Mouse (Mus musculus): ENCODE results near the gene Ank3.

The Ank3 gene

DNA sequence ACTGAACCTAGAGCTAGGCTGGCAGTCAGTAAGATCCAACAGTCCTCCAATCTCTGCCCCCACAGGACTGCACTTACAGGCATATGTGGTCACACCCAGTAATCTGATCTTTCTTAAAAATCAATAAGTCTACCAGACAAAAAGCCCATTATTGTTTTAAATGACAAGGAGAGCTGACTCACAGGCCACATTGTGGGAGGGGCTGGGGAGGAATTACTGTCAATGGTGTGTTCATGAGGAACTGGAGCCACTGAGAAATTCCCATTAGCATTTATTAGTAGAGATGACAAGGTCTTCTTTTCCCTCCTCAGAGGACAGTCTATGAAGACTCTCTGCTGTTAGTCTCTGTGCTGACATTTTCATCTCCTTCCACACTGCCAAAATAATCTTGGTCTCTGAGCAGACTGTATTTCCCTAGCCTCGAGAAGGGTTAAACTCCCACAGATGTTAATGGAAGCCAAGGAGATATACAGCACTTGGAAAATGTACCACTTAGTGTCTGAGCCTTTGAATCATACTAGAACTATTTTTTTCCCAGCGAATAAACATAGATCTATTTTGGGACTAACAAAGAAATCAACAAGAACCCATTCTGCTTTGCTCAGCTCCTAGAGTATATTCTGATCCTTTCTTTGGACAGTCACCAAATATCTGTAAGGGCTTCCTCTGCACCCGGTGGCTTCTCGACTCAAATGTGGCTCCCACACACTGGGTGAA lies 358.5 kb downstream of the Ank3 start:
- no peak for DNase-seq (ENCODE audit: low read depth, low spot score)

DNA sequence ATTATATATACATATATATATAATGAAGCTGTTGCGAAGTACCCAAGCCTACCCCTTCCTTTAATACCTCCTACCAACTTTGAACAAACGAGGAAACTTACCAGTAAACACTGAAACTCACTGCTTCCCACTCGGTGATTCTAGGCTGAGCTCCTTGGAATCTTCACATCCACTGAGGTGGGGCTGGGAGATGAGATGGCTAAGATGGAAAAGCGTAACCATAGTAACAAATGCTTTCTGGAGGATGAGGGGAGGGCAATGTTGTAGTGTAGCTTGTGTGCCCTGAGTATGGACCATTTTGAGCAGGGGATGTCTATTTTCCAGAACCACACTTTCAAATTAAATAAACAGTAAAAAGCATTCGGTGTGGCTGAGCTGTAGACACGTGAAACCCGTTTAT lies 364.4 kb downstream of the Ank3 start:
- no peak for DNase-seq (ENCODE audit: low read depth, low spot score)

DNA sequence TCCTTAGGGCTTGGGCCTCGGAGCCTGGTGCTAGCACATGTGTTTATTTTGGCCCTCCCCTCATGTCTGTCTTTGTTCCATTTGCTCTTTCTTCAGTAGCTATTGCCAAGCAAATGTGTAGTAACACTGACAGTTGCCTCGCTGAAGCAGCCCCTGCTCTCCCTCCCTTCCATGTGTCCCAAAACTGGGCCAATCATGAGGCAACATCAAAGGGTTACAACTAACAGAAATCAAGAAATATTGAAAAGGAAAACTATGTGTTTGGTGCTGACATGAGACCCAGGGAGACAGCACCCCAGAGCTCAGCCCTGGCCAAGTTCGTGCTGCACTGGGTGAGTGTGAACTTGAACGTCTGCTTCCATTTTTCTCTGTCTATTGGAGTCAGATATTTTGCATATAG lies 365.8 kb downstream of the Ank3 start:
- DNase-seq (ENCODE audit: low read depth, low spot score) = no peak

DNA sequence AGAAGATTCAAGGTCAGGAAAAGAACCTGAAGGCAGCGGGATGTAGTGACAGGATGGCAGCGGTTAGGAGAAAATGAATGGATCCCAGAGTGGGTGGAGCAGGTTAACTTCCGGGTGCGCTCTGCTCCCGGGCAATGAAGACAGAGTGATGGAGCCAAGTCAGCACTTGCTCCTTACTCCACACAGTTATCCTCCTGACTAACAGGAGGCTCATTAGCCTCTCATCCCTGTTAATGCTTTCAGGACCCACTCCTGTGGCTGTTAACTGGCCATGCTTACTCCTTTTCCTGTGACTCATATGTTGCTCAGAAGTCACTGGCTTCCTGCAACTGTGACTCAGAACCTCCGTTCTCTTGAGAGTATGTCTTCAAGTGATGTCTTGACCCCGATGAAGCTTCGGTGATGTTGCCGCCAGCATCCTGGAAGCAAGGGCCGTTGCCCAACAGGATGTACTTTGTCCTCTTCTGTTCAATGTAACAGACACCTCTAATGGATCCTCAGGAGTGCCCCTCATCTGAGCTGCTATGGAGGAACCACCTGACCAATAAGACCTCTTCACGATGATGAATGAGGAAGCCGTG lies 378.6 kb downstream of the Ank3 start:
- DNase-seq (ENCODE audit: low read depth, low spot score) = no peak

DNA sequence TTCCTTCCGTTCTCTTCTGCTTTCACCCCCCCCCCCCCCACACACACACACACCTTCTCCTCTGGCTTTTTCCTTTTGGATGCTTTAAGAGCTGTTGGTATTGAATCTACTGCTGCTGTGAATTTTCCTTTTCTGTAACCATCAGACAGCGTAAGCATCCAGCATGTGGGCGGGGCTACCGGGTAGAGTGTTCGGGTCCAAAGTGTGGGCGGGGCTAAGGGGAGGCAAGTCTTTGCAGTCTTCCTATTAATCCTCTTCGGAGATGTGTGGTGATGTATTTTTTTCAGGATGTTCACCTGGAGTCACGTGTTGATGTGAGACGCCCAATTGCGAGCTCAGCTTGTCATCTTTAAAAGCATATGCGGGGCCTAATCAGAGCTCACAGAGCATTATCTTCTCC lies 379.2 kb downstream of the Ank3 start:
- no peak for DNase-seq (ENCODE audit: low read depth, low spot score)

DNA sequence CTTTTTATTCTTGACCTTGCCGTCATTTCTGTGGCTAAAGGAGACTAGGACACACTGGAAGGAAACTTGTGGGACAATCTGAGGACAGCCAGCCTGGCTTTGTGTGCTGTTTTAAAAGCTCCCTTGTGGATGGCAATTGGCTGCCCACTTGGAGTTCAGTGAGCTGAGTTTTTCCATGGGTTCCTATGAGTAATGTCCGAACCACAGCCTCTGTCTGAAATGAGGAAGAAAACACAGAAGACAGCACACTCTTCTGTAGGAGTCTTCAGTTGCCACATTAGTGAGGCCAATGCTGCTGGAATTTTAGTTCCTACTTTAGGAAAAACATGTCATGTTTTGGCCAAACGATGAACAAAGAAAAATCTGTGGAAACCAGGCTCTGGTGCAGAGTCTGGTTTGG lies 380.7 kb downstream of the Ank3 start:
- no peak for DNase-seq (ENCODE audit: low read depth, low spot score)

DNA sequence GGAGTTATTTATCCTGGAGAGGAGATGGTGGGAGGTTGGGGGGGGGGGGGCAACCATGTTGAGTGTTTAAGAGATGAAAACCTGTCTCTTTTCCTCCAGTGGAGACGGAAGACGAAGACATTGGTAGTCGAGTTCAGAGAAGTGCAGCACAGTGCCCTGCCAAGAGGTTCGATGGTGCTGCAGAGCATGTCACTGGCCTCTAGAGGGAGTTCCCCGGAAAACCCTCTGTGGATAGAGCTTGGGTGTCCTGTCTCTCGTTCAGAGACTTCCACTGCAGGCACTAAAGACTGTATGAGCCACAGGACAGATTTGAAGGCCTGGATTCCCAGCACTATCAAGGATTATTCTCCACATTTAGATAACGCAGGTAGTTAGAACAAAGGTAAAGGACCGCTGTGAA lies 382.9 kb downstream of the Ank3 start:
- peak; percentile 34 for DNase-seq (ENCODE audit: low read depth, low spot score)

DNA sequence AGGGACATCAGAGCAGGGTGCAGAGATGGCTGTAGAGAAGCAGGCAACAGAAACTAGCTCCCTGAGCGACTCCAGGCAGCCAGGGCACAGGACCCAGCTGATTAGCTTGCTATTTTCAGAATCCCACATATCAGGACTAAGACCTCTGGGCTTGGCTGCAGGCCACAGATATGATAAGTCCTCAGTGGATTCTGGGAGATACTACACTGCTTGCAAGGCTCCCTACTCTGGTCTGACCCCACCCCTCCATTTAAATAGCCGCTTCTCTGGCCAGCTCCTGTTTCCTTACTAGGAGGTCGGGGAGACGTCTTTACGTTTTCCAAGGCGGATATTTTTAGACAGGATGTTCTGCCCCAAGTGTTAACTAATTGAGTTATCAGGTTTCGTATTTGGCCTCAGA lies 386.7 kb downstream of the Ank3 start:
- no peak for DNase-seq (ENCODE audit: low read depth, low spot score)

DNA sequence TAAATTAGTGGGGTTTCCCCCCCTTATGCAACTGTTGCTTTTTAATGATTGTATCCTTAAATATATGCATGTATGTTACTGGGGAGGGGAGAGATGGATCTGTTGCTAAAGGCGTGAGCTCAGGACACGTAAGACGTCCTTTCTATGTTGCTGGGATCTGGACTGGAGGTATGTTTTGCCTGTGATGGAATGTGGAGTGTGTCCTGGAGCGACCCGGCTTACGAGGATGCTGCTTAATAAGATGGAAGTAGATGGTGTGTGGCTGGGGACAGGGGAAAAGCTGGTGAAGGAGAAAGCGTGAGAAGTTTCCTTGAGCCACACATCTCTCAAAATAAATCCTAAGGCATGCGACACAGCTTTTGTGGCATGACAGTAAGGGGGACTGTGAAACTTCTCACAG lies 387.1 kb downstream of the Ank3 start:
- DNase-seq (ENCODE audit: low read depth, low spot score) = no peak

DNA sequence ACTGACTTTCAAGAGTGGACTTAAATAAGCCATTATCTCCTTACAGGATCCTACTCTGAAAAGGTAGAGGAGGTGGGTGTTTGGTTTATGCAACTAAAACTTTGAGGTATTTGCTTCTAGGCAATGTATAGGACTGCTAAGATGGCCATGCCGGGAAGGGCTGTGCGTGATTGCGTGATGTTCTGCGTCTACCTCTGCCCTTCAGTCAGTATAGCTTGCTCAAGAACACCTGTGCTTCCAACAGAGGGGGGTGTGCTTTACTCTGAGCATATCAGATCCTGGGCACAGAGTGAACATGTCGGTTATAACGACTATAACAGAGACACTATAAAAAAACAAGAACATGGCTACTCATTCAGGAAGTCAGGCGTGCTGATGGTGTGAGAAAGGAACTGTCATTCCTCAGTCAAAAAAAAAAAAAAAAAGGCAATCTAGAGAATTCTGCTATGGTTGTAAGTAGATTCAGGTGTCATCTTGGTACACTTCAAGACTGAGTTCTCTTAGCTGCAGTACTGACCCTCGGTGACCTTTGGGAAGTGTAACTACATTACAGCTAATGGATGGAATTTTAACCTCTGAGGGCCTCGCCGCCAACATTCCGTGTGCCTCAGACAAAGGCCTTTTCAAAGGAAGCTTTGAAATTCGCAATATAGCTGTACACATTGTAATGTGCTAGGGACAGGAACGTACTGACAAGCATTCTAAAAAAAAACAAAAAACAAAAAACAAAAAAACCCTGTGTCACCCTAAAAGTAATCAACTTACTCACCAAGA lies 387.8 kb downstream of the Ank3 start:
- DNase-seq (ENCODE audit: low read depth, low spot score) = no peak

DNA sequence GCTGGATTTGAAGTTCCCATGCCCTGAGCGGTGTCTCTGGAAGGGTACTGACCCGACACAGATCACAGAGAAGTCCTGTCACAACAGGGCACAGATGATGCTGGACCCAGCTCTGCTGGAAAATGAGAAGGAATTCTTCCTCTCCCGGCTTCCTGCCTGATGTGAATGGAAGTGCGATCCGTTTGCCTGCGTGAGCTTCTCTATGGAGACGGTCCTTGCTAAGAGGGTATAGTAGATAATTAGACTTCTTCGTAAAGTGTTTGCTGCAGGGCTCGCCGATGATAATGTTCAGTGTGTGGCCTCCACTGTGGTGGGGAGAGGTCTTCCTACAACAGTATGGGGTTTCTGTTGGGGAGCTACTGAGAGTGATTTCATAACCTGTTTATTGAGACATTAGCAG lies 388.8 kb downstream of the Ank3 start:
- DNase-seq (ENCODE audit: low read depth, low spot score) = no peak

DNA sequence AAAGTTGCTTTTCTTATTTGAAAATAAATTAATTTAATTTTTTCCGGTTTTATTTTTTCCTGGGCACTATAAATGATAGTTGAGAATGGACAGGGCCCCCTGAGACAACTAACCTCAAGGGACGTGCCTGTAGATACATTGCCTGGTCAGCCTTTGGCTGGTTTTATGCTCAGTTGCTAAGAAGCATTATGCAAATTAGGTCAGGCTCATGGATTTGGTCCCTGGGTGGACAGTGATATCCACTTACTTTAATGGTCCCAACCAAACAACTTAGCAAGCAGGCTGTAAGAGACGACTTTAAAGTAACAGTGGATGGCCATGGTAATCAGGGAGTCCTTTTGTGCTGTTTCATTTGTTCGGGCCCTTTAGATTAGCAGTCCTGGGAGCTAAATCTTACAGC lies 392.0 kb downstream of the Ank3 start:
- DNase-seq (ENCODE audit: low read depth, low spot score) = no peak

DNA sequence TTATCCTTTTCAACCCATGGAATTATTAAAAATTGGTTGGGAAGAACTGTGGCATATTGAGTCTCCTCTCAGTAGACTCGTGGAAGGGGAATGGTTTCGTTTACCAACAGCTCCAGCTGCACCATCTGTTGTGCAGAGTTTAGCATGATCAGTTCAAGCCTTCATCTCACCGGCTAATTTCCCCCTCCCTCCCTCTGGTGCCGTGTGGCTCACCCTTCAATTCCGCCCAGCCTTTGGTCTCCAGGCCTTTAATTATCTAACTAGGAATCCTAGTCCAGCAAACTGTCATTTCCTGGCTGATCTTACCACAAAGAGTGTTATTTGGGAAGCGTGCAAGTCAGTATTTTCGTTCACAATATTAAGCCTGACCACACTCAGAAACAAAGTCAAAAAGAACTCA lies 393.4 kb downstream of the Ank3 start:
- no peak for DNase-seq (ENCODE audit: low read depth, low spot score)

DNA sequence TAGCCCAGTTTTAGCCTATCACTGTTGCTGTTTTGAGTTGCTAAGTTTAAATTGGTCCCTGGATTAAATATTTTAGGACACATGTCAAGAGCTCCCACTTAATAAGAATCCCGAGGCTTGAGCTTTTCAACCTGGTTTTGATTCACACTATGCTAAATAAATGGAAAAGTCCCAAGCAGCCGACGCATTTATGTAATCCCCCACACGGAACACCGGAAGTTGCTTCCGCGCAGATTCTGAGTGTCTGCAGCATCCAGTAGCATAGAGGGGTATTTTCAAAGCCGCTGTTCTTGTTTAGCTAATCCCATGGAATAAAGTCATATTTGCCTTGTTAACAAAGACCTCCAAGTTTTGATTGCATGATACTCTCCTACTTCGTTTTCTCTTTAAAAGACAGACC lies 393.8 kb downstream of the Ank3 start:
- no peak for DNase-seq (ENCODE audit: low read depth, low spot score)

DNA sequence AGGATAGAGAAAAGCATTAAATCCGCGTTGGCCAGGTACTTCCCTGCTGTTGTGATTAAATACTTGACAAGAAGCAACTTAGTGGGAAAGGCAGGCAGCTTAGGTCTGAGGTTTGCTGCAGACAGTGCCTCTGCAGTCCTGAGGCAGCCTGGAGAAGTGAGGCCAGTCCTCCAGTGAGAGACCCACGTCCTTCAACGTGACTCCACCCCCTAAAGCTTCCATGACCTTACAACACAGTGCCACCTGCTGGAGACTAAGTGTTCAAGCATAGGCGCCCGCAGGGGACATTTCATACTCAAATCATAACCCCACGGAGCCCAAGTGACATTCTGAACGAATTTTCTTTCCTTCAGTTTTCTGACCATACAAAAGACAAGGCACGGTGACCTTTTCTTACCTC lies 394.5 kb downstream of the Ank3 start:
- peak; percentile 61 for DNase-seq (ENCODE audit: low read depth, low spot score)

DNA sequence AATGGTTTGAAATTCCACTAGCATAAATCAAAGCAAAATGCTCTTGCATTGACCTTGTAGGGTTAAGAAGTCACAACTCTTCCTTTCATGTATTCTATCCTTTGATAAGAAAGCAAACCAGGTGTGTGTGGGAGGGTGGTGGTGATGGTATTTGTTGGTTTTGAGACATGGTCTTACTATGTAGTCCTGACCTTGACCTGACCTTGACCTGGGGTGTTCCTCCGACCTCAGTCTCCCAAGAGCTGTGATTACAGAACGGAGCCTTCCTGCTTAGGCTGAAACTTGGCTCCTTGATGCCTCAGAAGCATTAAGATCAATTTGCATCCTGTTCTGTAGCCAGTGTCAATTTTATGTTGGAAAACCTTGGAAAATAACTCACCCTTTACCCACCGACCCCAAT lies 397.1 kb downstream of the Ank3 start:
- no peak for DNase-seq (ENCODE audit: low read depth, low spot score)

DNA sequence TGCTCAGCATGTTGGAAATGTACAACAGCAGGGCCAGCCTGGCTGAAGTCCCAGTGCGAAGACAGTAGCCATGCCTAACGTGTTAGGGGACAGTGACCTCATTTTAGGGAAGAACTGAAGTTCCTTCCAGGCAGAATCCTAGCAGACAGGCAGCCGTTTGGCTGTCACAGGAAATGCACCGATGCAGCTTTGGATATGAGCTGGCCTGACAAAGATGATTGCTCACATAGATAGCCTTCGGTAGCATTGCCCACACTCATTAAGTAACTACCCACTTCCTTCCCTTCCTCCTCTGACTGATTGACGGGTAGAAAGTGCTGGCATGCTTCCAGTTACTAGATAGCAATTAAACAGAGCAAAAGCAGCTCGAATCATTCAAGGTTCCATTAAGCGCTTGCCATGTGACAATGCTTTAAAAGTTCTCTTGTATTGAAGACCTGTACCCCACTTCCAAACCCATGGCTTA lies 397.9 kb downstream of the Ank3 start:
- no peak for DNase-seq (ENCODE audit: low read depth, low spot score)

DNA sequence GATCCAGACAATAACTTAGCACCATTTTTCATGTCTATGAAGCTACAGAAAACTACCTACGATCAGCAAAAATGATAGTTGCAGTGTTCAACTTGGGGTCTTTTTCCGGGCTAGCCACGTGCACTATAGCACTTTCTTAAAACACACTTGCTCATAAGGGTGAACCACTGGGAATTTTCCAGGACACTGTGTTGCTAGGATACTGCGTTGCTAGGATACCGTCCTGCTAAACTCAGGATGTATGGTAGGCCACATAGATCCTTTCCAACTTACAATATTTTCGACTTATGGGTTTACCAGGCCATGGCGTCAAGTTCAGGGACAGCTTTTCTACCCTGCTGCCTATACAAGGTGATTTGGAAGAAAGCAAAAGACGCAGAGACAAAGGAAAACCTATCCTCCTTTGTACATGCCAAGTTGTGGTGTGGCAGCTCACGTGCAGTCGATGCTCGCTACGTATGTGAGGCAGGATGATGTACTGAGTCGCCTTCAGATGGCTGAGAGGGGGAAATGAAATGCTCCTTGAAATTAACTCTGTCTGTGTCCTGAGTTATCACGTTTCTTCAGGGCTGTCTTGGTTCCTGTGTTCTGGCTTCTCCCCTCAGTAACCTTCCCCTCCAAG lies 404.7 kb downstream of the Ank3 start:
- DNase-seq (ENCODE audit: low read depth, low spot score) = no peak

DNA sequence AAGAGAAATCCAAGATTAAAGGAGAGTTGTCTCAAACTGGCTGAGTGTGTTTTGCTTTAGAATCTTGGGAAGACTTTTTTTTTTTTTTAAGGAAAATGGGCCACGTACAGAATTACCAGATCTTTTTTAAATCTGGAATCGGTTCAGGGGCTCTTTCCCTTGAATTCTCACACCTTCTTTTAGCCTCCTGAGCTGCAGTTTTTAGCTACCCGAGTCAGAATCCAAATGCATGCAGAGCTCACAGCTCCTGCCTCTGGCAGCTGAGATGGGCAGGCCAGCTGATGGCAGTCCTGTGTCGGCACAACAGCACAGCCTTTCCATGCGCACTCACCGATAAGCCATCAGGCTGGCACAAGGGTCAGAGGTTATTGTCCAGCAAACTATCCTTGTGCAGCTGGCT lies 406.0 kb downstream of the Ank3 start:
- DNase-seq (ENCODE audit: low read depth, low spot score) = no peak

DNA sequence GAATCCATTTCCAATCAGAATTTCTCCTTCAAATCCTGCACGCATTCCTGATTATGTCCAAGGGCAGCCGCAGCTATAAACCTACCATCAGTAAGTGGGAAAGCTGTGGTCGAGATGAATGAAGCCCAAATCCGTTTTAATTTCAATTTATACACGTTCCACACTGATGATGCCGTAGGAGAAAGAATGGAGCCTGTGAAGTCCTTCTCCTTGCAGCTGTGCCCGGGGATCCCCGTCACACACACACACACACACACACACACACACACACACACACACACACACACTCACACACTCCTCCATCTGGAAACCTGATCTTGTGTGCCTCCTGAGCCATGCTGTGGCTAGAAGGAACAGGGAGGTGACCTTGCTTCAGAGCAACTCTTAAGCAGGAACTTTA lies 412.2 kb downstream of the Ank3 start:
- DNase-seq (ENCODE audit: low read depth, low spot score) = no peak

DNA sequence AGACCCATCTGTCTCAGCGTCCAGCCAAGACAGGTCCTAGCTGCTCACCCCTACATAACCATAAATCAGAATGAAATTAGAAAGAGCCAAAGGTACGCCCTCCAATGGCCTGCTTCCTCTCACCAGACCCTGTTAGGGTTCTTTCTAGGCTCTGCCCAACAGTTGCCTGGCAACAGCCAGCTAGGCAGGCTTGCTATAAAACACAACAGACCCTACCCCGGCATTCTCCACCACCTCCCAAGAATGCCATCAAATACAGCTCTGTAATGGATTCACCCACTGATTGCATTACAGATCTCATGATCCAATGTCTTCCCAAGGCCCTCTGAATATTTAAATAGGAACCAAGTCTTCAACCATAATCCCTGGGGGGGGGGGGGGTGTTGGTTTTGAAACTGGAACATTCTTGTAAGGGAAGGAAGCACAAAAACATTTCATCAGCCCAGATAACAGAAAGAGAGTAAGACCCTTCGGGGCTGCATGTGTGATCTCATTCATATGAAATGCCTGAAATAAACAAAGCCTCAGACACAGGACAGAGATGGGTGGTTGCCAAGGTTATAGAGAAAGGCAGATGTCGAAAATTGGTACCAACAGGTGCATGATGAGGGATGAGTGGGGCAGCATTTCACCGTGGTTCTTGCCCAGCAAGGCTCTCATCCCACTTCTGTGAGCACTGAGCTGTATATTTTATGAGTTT lies 415.4 kb downstream of the Ank3 start:
- DNase-seq (ENCODE audit: low read depth, low spot score) = no peak

DNA sequence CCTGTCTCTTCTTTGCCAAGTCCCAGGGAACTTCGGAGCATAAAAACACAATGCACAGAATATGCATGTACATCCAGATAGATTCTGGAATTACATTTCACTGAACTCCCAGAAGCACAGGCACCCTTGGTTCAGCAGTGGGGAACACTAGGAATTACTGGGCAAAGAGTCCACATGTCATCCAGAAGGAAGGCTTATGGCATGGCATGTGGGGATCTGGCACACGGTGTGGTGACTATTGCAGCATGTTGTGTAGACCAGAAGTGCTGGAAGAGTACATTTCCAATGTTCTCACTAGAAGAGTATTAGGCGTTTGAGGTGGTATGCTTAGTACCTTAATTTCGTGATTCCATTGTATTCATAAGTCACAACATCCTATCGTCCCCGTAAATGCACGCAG lies 422.7 kb downstream of the Ank3 start:
- DNase-seq (ENCODE audit: low read depth, low spot score) = no peak

All from WW6 (cell line).